Mouse (Mus musculus) embryonic facial prominence, embryonic 14.5 days (tissue): ENCODE results near the gene Clpb. TPM values are rescaled to one million over a fixed set of nuclear protein-coding genes. Genes with fewer than 3 reads are reported as not detected.

Source experiments
- ATAC-seq: fragments of 200-750 bp; cut with Nextera tagmentation; 2 replicates; pipeline ENCODE4 v1.8.0; 2017; ENCODE audit warnings: low read depth, moderate number of reproducible peaks, moderate TSS enrichment
- DNase-seq: peaks from one replicate; pipeline ENCODE4 v3.0.0-alpha.2; 2015; ENCODE audit warnings: low spot score
- H3K27ac ChIP-seq: fragments of 300-500 bp; sonication (generic); replicated peaks from 2 replicates; pipeline ENCODE4 v1.5.1; 2014; ENCODE audit warnings: low read depth, mild to moderate bottlenecking, low read length, moderate library complexity
- H3K27me3 ChIP-seq: fragments of 300-500 bp; sonication (generic); replicated peaks from 2 replicates; pipeline ENCODE4 v1.6.1; 2014; ENCODE audit warnings: low read length; ENCODE audit not compliant: control insufficient read depth, insufficient read depth
- H3K36me3 ChIP-seq: fragments of 300-500 bp; sonication (generic); 2 replicates; pipeline ENCODE4 v1.6.1; 2014; ENCODE audit warnings: low read length, mixed read lengths; ENCODE audit not compliant: control insufficient read depth, insufficient read depth
- H3K4me1 ChIP-seq: fragments of 300-500 bp; sonication (generic); 2 replicates; pipeline ENCODE4 v1.6.1; 2014; ENCODE audit warnings: antibody characterized with exemption, low read length; ENCODE audit not compliant: control insufficient read depth, insufficient read depth
- H3K4me2 ChIP-seq: fragments of 300-500 bp; sonication (generic); 2 replicates; pipeline ENCODE4 v1.6.1; 2014; ENCODE audit warnings: low read depth, mild to moderate bottlenecking, low read length, moderate library complexity, mixed read lengths
- H3K4me3 ChIP-seq: fragments of 300-500 bp; sonication (generic); 2 replicates; pipeline ENCODE4 v1.5.1; 2014; ENCODE audit warnings: low read depth, mild to moderate bottlenecking, low read length
- H3K9ac ChIP-seq: fragments of 300-500 bp; sonication (generic); 2 replicates; pipeline ENCODE4 v1.6.1; 2014; ENCODE audit warnings: low read depth, mild to moderate bottlenecking, low read length, moderate library complexity, mixed read lengths
- H3K9me3 ChIP-seq: fragments of 300-500 bp; sonication (generic); 2 replicates; pipeline ENCODE4 v1.6.1; 2016; ENCODE audit warnings: low read length; ENCODE audit not compliant: control insufficient read depth
- WGBS: fragments of 180-500 bp; shearing (Covaris S2); extraction: QIAGEN DNeasy Blood & Tissue Kit; methylation state at CpG from one replicate; pipeline ENCODE4 v1.1.7; 2014; 5-methylcytosine and 5-hydroxymethylcytosine counted together
- polyA plus RNA-seq: library from polyadenylated mRNA; unstranded; fragments of >200 nt; fragmentation: Nextera tagmentation; extraction: Ambion mirVana; gene quantifications from 2 replicates; pipeline ENCODE4 v1.2.1, GENCODE M21; 2014

Gene Clpb
- polyA plus RNA-seq, 1 experiment from 2014 or later, result 37.5 TPM

- peaks cover 48% of the 10 kb centered on the region for H3K27me3 ChIP-seq
- peaks cover 19% of the 10 kb centered on the region for H3K4me1 ChIP-seq
- DNase-seq, result peak; percentile 42
- no peaks in the 10 kb centered on the region for H3K9me3 ChIP-seq
- no peak overlapping the region for H3K4me3 ChIP-seq
- no peak overlapping the region for H3K4me2 ChIP-seq
- peaks cover 62% of the 10 kb centered on the region for H3K36me3 ChIP-seq
- no peak overlapping the region for H3K27ac ChIP-seq
- ATAC-seq, result peak; percentile 26; the same call in 1 of the 2 replicates
- WGBS, result 77% methylated on average over 13 of the region's 18 CpGs
- no peak overlapping the region for H3K9ac ChIP-seq
Observed at GRCm38 (mm10) chr7:101823758-101824630, 160.6 kb downstream of the Clpb start.

GRCm38 (mm10) chr7:101830373-101830772, 166.9 kb downstream of the Clpb start:
- Histone ChIP-seq H3K4me3 (no peak overlapping the region), H3K4me1 (peaks cover 16% of the 10 kb centered on the region), H3K9me3 (no peaks in the 10 kb centered on the region), H3K4me2 (no peak overlapping the region), H3K27ac (no peak overlapping the region), H3K36me3 (peaks cover 83% of the 10 kb centered on the region), H3K9ac (no peak overlapping the region), H3K27me3 (no peaks in the 10 kb centered on the region)
- no peak for DNase-seq
- WGBS, result 96% methylated on average over 3 of the region's 3 CpGs
- no peak for ATAC-seq

DNA sequence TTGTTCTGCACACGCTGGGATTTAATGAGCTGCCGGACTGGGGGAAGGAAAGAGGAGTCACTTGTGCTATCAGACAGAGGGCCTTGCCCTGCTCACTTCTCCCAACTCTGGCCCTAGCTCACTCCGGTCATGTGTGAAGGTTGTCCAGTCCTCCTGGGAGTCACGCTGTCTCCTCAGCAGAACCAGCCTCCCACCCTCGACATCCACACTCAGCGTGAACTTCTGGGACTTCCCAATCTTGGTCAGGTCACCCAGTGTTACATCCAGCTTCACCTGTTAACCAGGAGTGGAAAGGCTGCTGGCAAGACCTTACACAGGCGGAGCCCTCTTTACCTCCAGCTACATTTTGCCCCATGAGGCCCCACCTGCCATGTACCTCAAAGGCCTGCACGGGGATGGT, 168.0 kb downstream of the Clpb start:
- peaks cover 72% of the 10 kb centered on the region for H3K36me3 ChIP-seq
- DNase-seq (no peak), ATAC-seq (no peak)
- no peaks in the 10 kb centered on the region for H3K9me3 ChIP-seq
- 90% methylated on average over 8 of the region's 8 CpGs for WGBS
- peaks cover 18% of the 10 kb centered on the region for H3K4me1 ChIP-seq
- no peaks in the 10 kb centered on the region for H3K27me3 ChIP-seq
- no peak overlapping the region for H3K27ac ChIP-seq
- no peak overlapping the region for H3K4me3 ChIP-seq
- no peak overlapping the region for H3K4me2 ChIP-seq
- H3K9ac ChIP-seq, result no peak overlapping the region

- no peak for ATAC-seq
- peaks cover 63% of the 10 kb centered on the region for H3K36me3 ChIP-seq
Observed at GRCm38 (mm10) chr7:101832372-101832771, 168.9 kb downstream of the Clpb start.

GRCm38 (mm10) chr7:101833352-101833751, 169.9 kb downstream of the Clpb start:
- no peak overlapping the region for H3K4me3 ChIP-seq
- no peaks in the 10 kb centered on the region for H3K9me3 ChIP-seq
- 58% methylated on average over 5 of the region's 5 CpGs for WGBS
- no peak overlapping the region for H3K9ac ChIP-seq
- H3K27me3 ChIP-seq, result no peaks in the 10 kb centered on the region
- no peak for DNase-seq
- peaks cover 53% of the 10 kb centered on the region for H3K36me3 ChIP-seq
- peaks cover 18% of the 10 kb centered on the region for H3K4me1 ChIP-seq
- peak overlapping the region; percentile 18; the same call in 1 of the 2 replicates for H3K27ac ChIP-seq
- no peak for ATAC-seq
- peak overlapping the region; percentile 84; the same call in 1 of the 2 replicates for H3K4me2 ChIP-seq

More at GRCm38 (mm10) chr7:101832372-101832771, 168.9 kb downstream of the Clpb start:
- peaks cover 18% of the 10 kb centered on the region for H3K4me1 ChIP-seq
- no peaks in the 10 kb centered on the region for H3K27me3 ChIP-seq
- H3K9me3 ChIP-seq, result no peaks in the 10 kb centered on the region
- H3K4me2 ChIP-seq, result no peak overlapping the region
- WGBS, result 93% methylated on average over 4 of the region's 4 CpGs
- no peak overlapping the region for H3K4me3 ChIP-seq
- no peak overlapping the region for H3K9ac ChIP-seq
- H3K27ac ChIP-seq, result no peak overlapping the region
- DNase-seq, result no peak

DNA sequence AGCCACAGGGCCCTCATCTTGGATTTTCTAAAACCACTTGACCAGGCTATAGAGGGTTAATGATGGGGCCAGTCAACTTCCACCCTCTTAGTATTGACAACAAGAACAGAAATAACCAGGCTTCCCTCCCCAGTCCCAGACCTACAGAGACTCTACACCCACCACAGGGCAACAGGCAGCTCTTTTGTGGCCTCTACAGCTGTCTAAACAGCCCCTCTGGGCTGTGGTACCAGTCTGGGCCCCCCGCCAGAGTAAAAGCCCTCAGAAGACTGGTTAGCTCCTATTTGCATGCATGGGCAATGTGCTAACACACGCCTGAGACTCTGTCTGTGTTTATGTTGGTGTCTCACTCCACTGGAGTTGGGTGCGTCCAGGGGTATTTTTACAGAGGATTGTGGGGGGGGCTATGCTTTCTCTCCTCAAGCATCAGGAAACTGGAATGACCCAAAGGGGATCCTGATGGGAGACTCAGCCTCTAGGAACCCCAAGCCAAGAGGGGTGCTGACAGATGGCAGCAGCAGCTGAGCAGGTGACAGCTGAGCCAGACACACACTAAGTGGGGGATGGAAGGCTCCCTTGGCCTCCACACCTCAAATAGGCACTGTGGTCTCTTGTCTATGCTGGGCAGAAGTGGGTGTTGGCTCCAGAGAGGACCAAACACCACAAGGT, 170.6 kb downstream of the Clpb start:
- peak overlapping the region; percentile 84 for H3K4me2 ChIP-seq
- H3K27ac ChIP-seq, result peak overlapping the region; percentile 46; the same call in 1 of the 2 replicates
- peaks cover 46% of the 10 kb centered on the region for H3K36me3 ChIP-seq
- peaks cover 18% of the 10 kb centered on the region for H3K4me1 ChIP-seq
- no peaks in the 10 kb centered on the region for H3K27me3 ChIP-seq
- H3K4me3 ChIP-seq, result peak overlapping the region; percentile 13; the same call in 1 of the 2 replicates
- peak; percentile 13; the same call in 1 of the 2 replicates for ATAC-seq
- 45% methylated on average over 3 of the region's 3 CpGs for WGBS
- no peaks in the 10 kb centered on the region for H3K9me3 ChIP-seq
- DNase-seq, result peak; percentile 81
- H3K9ac ChIP-seq, result peak overlapping the region; percentile 89; the same call in 1 of the 2 replicates

DNA sequence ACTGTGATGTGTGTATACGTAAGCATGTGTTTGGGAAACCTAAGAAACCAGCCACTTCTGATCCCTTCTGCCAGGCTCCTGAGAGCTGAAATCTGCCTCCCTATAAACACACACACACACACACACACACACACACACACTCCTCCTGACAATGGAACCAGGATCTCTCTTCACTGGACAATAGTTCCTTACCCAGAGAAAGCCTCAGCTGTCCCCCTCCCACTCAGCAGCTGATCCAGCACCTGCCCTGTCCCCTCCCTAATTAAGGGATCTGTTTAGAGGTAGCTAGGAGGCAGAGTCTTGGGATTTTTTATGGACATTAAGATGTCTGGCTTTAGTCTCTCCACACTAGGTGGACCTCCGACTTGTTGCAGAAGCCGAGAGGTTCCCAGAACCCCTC, 171.5 kb downstream of the Clpb start:
- H3K27ac ChIP-seq, result peak overlapping the region; percentile 46
- H3K4me1 ChIP-seq, result peaks cover 18% of the 10 kb centered on the region
- ATAC-seq, result no peak
- DNase-seq, result no peak
- WGBS, result 62% methylated on average over 3 of the region's 3 CpGs
- peaks cover 38% of the 10 kb centered on the region for H3K36me3 ChIP-seq
- H3K9ac ChIP-seq, result 0 out of 2 replicates have a peak overlapping the region, but pooled peaks have one; percentile 89
- H3K27me3 ChIP-seq, result no peaks in the 10 kb centered on the region
- peak overlapping the region; percentile 84 for H3K4me2 ChIP-seq
- peak overlapping the region; percentile 87 for H3K4me3 ChIP-seq
- H3K9me3 ChIP-seq, result no peaks in the 10 kb centered on the region

- no peak for DNase-seq
- WGBS, result 32% methylated on average over 5 of the region's 5 CpGs
- H3K27me3 ChIP-seq, result no peaks in the 10 kb centered on the region
- H3K36me3 ChIP-seq, result peaks cover 31% of the 10 kb centered on the region
- peak overlapping the region; percentile 89 for H3K9ac ChIP-seq
- H3K27ac ChIP-seq, result peak overlapping the region; percentile 97
- H3K4me2 ChIP-seq, result peak overlapping the region; percentile 84
- peaks cover 18% of the 10 kb centered on the region for H3K4me1 ChIP-seq
- no peak for ATAC-seq
- H3K4me3 ChIP-seq, result peak overlapping the region; percentile 87
- no peaks in the 10 kb centered on the region for H3K9me3 ChIP-seq
Observed at GRCm38 (mm10) chr7:101835457-101836109, 172.2 kb downstream of the Clpb start.
